Mouse (Mus musculus) liver, embryonic 13.5 days (tissue): ENCODE results near the gene Pakap. TPM values are rescaled to one million over a fixed set of nuclear protein-coding genes. Genes with fewer than 3 reads are reported as not detected.

ENCODE experiments used
- ATAC-seq: fragments of 200-750 bp; cut with Nextera tagmentation; 2 replicates; pipeline ENCODE4 v1.8.0; 2017; ENCODE audit warnings: low read depth, mild to moderate bottlenecking, moderate number of reproducible peaks, moderate library complexity
- DNase-seq: peaks from one replicate; pipeline ENCODE4 v3.0.0; 2022
- H3K27ac ChIP-seq: fragments of 300-500 bp; sonication (generic); 2 replicates; pipeline ENCODE4 v1.5.1; 2015; ENCODE audit warnings: moderate library complexity, mild to moderate bottlenecking, inconsistent platforms
- H3K27me3 ChIP-seq: fragments of 300-500 bp; sonication (generic); 2 replicates; pipeline ENCODE4 v1.6.1; 2015; ENCODE audit warnings: mild to moderate bottlenecking, inconsistent platforms
- H3K36me3 ChIP-seq: fragments of 300-500 bp; sonication (generic); 2 replicates; pipeline ENCODE4 v1.6.1; 2015; ENCODE audit warnings: mild to moderate bottlenecking, inconsistent platforms
- H3K4me1 ChIP-seq: fragments of 300-500 bp; sonication (generic); replicated peaks from 2 replicates; pipeline ENCODE4 v1.6.1; 2015; ENCODE audit warnings: inconsistent platforms
- H3K4me2 ChIP-seq: fragments of 300-500 bp; sonication (generic); 2 replicates; pipeline ENCODE4 v1.6.1; 2015; ENCODE audit warnings: inconsistent platforms, mild to moderate bottlenecking, moderate library complexity
- H3K4me3 ChIP-seq: fragments of 300-500 bp; sonication (generic); replicated peaks from 2 replicates; pipeline ENCODE4 v1.5.1; 2015; ENCODE audit warnings: mild to moderate bottlenecking, inconsistent platforms
- H3K9ac ChIP-seq: fragments of 300-500 bp; sonication (generic); 2 replicates; pipeline ENCODE4 v1.6.1; 2015; ENCODE audit warnings: mild to moderate bottlenecking, inconsistent platforms
- H3K9me3 ChIP-seq: fragments of 300-500 bp; sonication (generic); replicated peaks from 2 replicates; pipeline ENCODE4 v1.6.1; 2016; ENCODE audit warnings: inconsistent platforms
- WGBS: fragments of 180-500 bp; shearing (Covaris S2); methylation state at CpG from one replicate; pipeline ENCODE4 v1.1.7; 2015; ENCODE audit not compliant: insufficient replicate concordance; 5-methylcytosine and 5-hydroxymethylcytosine counted together
- polyA plus RNA-seq: library from polyadenylated mRNA; unstranded; fragments of >200 nt; fragmentation: Nextera tagmentation; extraction: Ambion mirVana; gene quantifications from 2 replicates; pipeline ENCODE4 v1.2.1, GENCODE M21; 2015

Gene Pakap
- polyA plus RNA-seq, 1 experiment from 2014 or later = 1.2 TPM

DNA sequence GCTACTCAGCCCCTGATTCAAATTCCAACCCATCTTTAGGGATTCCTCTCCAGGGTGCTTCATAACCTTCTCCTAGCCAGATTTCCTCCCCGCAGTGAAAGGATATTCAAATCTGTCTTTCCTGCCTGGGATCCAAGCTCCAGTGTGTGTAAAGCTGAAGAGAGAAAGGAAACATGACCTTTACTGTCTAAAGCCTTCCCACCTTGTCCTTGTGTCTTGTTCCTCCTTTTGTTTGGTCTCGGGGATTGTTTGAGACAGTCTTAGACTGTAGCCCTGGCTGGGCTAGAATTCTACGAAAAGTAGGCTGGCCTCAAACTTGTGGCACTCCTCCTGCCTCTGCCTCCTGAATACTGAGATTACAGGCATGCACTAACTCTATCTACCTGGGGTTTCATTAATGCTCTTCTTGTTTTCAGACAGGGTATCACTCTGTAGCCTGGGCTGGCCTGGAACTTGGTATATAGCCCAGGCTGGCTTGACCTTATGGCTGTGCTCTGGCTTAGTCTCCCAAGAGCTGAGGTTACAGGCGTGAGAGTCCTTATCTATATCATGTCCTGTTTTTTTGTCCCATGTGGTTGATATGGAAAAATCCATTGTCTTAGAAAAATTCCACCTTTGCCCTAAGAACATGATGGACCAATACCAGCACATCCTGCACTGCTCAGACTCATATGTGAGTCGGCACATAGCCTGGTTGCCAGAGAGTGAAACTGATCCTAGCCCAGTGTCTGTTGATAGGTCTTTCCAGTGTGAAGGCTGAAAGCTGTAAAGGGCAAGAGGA, 126.6 kb downstream of the Pakap start:
- Histone ChIP-seq H3K4me1 (no peaks in the 10 kb centered on the region), H3K27me3 (no peaks in the 10 kb centered on the region), H3K4me3 (no peak overlapping the region), H3K9me3 (no peaks in the 10 kb centered on the region), H3K4me2 (no peak overlapping the region), H3K9ac (no peak overlapping the region), H3K36me3 (no peaks in the 10 kb centered on the region), H3K27ac (no peak overlapping the region)
- WGBS = 52% methylated on average over 5 of the region's 5 CpGs
- ATAC-seq (no peak), DNase-seq (no peak)

DNA sequence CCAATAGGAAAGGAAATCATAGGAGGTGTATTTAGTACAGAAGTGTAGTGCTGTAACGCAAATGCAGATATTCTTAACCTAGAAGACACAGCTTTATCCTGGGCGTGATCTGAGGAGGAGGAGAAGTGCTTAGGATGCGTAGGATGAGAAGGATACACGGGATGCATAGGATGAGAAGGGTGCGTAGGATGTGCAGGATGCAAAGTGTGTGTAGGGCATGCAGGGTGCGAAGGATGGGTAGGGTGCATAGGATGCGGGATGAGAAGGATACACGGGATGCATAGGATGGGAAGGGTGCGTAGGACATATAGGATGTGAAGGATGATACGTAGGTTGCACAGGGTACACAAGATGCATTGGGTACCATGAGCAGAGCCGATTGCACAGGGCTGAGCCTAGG, 129.0 kb downstream of the Pakap start:
- DNase-seq (no peak), ATAC-seq (no peak)
- H3K4me2 ChIP-seq = no peak overlapping the region
- H3K36me3 ChIP-seq = no peaks in the 10 kb centered on the region
- H3K27ac ChIP-seq = no peak overlapping the region
- no peak overlapping the region for H3K9ac ChIP-seq
- no peaks in the 10 kb centered on the region for H3K27me3 ChIP-seq
- no peaks in the 10 kb centered on the region for H3K9me3 ChIP-seq
- 76% methylated on average over 11 of the region's 11 CpGs for WGBS
- no peaks in the 10 kb centered on the region for H3K4me1 ChIP-seq
- H3K4me3 ChIP-seq = no peak overlapping the region

DNA sequence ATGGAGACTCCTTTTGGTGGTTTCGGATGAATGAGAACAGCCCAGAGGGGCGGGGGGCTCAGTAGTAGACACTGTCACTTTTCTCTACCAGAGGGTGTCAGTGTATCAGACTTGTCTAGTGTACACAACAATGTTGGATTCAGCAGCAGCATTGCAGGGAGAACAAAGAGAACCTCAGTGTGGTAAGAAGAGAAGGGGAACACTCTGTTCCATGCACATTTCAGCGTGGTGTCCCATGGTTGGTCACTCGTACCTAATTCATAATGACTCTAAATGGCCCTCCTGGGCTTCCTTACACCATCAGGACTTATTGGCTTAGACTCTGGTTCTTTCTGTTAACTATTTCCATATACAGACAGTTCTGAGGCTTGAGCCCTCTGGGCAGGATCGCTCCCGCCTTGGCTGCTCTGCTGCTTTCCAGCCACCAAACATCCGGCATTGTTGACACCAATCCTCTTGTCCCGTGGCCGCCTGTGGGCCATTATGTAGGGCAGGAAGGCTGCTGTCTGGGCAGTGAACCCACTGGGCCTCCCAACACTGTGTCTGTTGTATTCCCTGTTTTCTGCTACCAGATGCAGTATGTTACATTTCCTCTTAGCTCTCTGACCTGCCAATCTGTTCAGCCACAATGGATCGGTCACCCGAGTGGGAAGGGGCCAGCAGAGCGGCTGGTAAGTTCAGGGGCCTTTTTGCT, 130.1 kb downstream of the Pakap start:
- H3K36me3 ChIP-seq = no peaks in the 10 kb centered on the region
- H3K4me3 ChIP-seq = no peak overlapping the region
- DNase-seq = no peak
- ATAC-seq = no peak
- H3K4me2 ChIP-seq = no peak overlapping the region
- H3K9ac ChIP-seq = no peak overlapping the region
- H3K4me1 ChIP-seq = no peaks in the 10 kb centered on the region
- no peaks in the 10 kb centered on the region for H3K27me3 ChIP-seq
- 75% methylated on average over 12 of the region's 12 CpGs for WGBS
- no peak overlapping the region for H3K27ac ChIP-seq
- no peaks in the 10 kb centered on the region for H3K9me3 ChIP-seq

DNA sequence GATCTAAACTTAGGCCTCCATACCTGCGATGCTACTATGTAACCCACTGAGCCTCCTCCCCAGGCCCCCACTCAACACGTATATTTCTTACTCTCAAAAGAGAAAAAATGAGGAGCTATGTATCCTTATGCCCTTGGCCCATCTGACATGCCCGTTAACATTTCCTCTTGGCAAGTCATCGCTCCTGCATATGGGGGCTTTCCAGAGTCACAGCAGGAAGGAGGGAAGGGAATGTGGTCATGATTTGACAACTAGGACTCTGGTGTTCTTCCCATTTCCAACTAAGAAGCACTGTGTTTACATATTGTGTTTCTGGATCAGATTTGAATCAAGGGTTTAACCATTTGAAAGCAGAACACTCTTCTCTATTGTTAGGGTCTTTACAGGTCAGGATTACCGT, 133.6 kb downstream of the Pakap start:
- no peaks in the 10 kb centered on the region for H3K27me3 ChIP-seq
- H3K36me3 ChIP-seq = no peaks in the 10 kb centered on the region
- no peaks in the 10 kb centered on the region for H3K9me3 ChIP-seq
- no peaks in the 10 kb centered on the region for H3K4me1 ChIP-seq
- no peak overlapping the region for H3K4me3 ChIP-seq
- H3K4me2 ChIP-seq = no peak overlapping the region
- ATAC-seq (no peak), DNase-seq (no peak)
- H3K9ac ChIP-seq = no peak overlapping the region
- 68% methylated on average over 5 of the region's 5 CpGs for WGBS
- no peak overlapping the region for H3K27ac ChIP-seq

DNA sequence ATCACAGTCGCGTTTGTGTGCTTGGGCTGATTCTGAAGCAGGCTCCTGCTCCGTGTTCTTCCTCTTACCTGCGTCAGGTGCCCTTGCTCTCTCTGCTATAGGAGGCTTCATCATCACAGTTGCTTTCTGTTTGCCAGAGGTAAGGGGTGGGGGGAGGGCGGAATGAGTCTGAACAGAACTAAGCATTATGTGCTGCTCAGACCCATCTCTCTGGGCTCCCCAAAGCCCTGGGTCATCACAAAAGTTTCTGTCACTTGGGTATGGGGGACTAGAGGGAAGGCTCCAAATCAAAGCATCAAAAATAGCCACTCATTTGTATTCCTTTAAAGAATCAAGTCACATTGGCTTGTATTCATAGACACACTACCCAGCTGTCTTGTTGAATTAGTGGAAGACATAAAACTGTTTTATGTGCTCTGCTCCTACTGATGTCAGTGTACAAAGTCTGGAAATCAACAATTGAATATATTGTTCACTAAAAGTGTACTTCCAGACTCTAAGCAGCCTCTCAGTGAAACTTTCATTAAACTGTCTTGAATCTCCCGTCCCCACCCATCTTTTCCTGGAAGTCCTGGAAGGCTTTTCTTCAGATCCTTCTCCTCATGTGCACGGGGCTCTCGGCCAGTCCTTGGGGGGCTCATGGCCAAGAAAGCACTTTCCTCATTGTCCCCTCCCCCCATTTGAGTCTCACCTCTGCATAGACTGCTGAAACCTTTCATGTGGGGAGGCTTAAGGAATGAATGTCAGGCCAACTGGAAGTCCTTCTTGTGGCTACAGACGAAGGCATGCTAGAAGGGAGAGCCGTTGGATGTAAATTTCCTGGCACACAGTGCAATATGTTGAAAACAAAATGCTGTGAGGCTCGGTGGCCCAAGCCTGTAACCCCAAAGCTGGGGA, 135.8 kb downstream of the Pakap start:
- WGBS = 62% methylated on average over 11 of the region's 11 CpGs
- DNase-seq (no peak), ATAC-seq (no peak)
- H3K27me3 ChIP-seq = no peaks in the 10 kb centered on the region
- no peak overlapping the region for H3K4me2 ChIP-seq
- H3K27ac ChIP-seq = no peak overlapping the region
- H3K36me3 ChIP-seq = no peaks in the 10 kb centered on the region
- H3K4me3 ChIP-seq = no peak overlapping the region
- H3K9ac ChIP-seq = no peak overlapping the region
- no peaks in the 10 kb centered on the region for H3K4me1 ChIP-seq
- no peaks in the 10 kb centered on the region for H3K9me3 ChIP-seq

DNA sequence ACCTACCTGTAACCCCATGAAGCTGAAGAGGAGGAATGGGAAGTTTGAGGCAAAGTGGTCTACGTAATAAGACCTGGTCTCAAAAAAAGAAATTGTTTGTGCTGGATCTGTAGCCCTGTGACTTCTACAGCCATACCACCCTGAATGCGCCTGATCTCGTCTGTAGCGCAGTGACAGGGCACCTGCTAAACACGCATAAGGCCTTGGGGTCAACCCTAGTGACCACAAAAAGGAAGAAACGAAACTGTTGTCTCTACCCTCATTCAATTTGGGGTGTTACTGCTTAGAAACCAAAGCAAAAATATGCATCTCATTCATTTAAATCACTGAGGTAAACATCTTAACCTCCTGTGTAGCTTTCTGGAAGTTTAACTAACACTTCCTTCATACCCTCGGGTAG, 136.6 kb downstream of the Pakap start:
- H3K27ac ChIP-seq = no peak overlapping the region
- no peaks in the 10 kb centered on the region for H3K27me3 ChIP-seq
- H3K4me1 ChIP-seq = no peaks in the 10 kb centered on the region
- no peak overlapping the region for H3K4me2 ChIP-seq
- H3K9ac ChIP-seq = no peak overlapping the region
- H3K4me3 ChIP-seq = no peak overlapping the region
- H3K36me3 ChIP-seq = no peaks in the 10 kb centered on the region
- no peak for ATAC-seq
- no peaks in the 10 kb centered on the region for H3K9me3 ChIP-seq
- DNase-seq = no peak
- WGBS = 63% methylated on average over 7 of the region's 7 CpGs

DNA sequence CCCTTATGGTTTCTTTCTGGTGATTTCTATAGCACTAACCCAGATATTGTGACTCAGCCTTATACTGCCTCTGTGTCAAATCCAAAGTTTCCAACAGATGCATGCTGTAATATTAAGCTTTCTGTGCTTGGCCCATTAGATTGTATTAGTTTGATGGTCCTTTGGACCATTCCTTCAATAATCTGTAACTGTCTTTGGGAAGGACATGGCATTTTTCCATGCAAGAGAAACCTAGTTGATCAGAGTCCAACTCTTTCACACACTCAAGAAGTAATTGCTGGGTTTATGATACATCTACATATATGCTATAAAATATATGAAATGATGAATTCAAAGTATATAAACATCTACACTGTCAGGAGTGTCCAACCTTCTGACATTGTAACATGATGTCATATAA, 147.9 kb downstream of the Pakap start:
- Histone ChIP-seq H3K4me1 (no peaks in the 10 kb centered on the region), H3K9me3 (no peaks in the 10 kb centered on the region), H3K27ac (no peak overlapping the region), H3K4me3 (no peak overlapping the region), H3K4me2 (no peak overlapping the region), H3K27me3 (no peaks in the 10 kb centered on the region), H3K36me3 (no peaks in the 10 kb centered on the region), H3K9ac (no peak overlapping the region)
- ATAC-seq (no peak), DNase-seq (no peak)

DNA sequence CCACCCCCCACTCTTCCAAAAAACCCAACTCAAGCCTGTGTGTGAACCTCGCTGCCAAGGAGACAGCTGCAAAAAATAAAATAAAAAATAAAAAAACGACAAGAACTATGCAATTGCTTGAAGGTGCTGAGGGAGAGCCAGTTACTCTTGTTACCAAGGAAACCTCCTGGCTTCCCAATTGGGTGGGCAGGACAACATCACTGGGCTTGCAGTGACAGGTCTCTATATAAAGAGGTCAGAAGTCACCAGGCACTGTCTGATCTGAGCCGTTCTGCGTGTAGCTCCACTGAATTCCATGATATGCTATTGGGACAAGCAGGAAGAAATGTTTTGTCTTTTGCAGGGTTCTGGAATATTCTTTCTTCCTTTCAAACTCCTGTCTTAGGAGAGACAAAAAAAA, 148.8 kb downstream of the Pakap start:
- WGBS = 66% methylated on average over 4 of the region's 4 CpGs
- no peaks in the 10 kb centered on the region for H3K4me1 ChIP-seq

DNA sequence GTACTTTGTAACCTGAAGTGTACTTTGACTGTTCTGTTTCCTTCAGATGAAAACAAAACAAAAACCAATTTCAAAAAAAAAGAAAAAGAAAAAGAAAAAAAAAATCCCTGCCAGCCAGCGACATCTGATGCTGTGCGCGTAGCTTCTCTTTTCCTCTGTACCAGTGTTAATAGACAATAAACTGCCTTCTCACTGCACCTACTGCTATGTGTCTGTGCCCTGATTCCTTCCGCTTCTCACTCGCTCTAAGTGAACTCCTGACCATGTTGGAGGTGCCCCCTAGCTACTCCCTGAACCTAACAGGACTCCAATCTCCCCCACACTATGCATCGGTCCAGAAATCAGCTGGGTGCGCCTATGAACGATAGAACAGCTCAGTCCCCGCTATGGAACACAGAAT, 149.4 kb downstream of the Pakap start, which contains the start of gene Akap2:
TSS of gene Akap2 (plus strand) at position 304 of the 400 bp plus-strand sequence.
- no peak within 1 kb of the TSS for H3K4me2 ChIP-seq
- no peak within 1 kb of the TSS for H3K9ac ChIP-seq
- DNase-seq (no peak), ATAC-seq (no peak)
- no peaks in the 10 kb centered on the region for H3K36me3 ChIP-seq
- no peaks in the 10 kb centered on the region for H3K9me3 ChIP-seq
- H3K27me3 ChIP-seq = no peaks in the 10 kb centered on the region
- 75% methylated on average over 9 of the region's 9 CpGs for WGBS
- H3K4me1 ChIP-seq = no peaks in the 10 kb centered on the region
- no peak within 1 kb of the TSS for H3K4me3 ChIP-seq
- H3K27ac ChIP-seq = no peak within 1 kb of the TSS

More for the DNA sequence above, 148.8 kb downstream of the Pakap start:
- H3K9me3 ChIP-seq = no peaks in the 10 kb centered on the region
- H3K4me2 ChIP-seq = no peak overlapping the region
- ATAC-seq (no peak), DNase-seq (no peak)
- no peak overlapping the region for H3K27ac ChIP-seq
- no peaks in the 10 kb centered on the region for H3K27me3 ChIP-seq
- H3K9ac ChIP-seq = no peak overlapping the region
- no peaks in the 10 kb centered on the region for H3K36me3 ChIP-seq
- H3K4me3 ChIP-seq = no peak overlapping the region

DNA sequence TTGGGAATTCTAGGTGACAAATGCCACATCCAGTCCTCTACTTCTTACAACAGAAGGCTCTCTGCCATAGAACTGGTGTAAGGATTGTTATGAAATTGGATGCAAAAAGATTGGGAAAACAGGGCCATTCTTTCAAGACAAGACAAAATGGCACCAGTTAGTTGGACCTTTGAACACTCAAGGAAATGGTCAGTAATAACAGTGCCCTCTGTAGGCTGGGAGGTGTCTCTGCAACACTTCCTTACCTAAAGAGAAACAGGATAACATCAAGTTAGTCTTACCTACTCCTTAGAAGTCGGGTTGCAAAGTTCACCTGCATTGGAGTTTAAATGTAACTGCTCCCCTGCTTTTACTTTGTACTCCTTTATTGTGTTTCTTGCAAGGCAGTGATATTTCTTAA, 151.4 kb downstream of the Pakap start:
- Histone ChIP-seq H3K27me3 (no peaks in the 10 kb centered on the region), H3K4me1 (no peaks in the 10 kb centered on the region), H3K9me3 (no peaks in the 10 kb centered on the region), H3K9ac (no peak overlapping the region), H3K4me2 (no peak overlapping the region), H3K4me3 (no peak overlapping the region), H3K36me3 (no peaks in the 10 kb centered on the region), H3K27ac (no peak overlapping the region)
- DNase-seq (no peak), ATAC-seq (no peak)
- WGBS = 56% methylated on average over 1 of the region's 1 CpGs

DNA sequence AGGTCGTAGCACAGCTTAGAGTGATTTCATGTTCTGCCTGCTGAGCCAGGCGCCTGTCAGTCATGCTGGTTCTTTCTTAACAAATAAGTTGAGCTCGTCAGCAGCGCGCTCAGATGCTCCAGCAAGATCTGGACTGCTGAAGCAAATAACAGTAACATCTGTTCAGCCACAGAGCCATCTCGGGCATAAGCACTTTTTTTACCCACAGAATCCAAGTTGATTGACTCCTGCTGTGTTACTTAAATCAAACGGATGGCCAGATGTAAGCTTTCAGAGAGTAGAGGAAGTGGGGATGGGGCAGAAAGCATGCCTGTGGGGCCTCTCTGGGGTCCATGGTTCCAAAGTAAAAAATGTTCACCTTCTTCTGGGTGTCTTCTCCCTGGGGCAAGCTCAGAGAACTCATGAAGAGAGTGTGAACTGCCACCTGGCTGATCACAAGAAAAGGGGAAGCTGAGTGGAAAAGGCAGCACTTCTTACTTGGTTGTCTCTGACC, 152.9 kb downstream of the Pakap start:
- H3K4me1 ChIP-seq = no peaks in the 10 kb centered on the region
- DNase-seq = no peak
- 30% methylated on average over 7 of the region's 7 CpGs for WGBS
- no peaks in the 10 kb centered on the region for H3K27me3 ChIP-seq
- no peak overlapping the region for H3K4me3 ChIP-seq
- no peak overlapping the region for H3K27ac ChIP-seq
- H3K4me2 ChIP-seq = no peak overlapping the region
- ATAC-seq = no peak
- H3K36me3 ChIP-seq = no peaks in the 10 kb centered on the region
- H3K9ac ChIP-seq = no peak overlapping the region
- no peaks in the 10 kb centered on the region for H3K9me3 ChIP-seq
